Mouse (Mus musculus) mouse embryonic stem cell (cell line): ENCODE results near the gene Fam219a.

Experiments used
- in situ Hi-C, 2 experiments: fragments of 300-500 bp; cut with MboI; formaldehyde crosslinking; loops; 1 replicate in 1 of 2; 3 replicates in 1 of 2; pipeline ENCODE4 v1.14.3; 2019 to 2020; ENCODE audit warnings: low sequenced_read_pairs in 2 of 2, low pct_unique_long_range_greater_than_20kb in 1 of 2, mixed read lengths in 1 of 2; ENCODE audit not compliant: unreplicated experiment in 1 of 2

Fam219a gene

GRCm38 (mm10) chr4:41557092-41557491 lies 12.2 kb downstream of the Fam219a start:
- in situ Hi-C loops: no loop called here

GRCm38 (mm10) chr4:41556311-41556953 lies 12.9 kb downstream of the Fam219a start:
- in situ Hi-C loops: no loop called here

GRCm38 (mm10) chr4:41554994-41555663 lies 14.2 kb downstream of the Fam219a start:
- in situ Hi-C loops: no loop called here

- in situ Hi-C loops: no loop called here
These were observed 16.2 kb downstream of the Fam219a start for GRCm38 (mm10) chr4:41553116-41553515.

GRCm38 (mm10) chr4:41552529-41552928 lies 16.8 kb downstream of the Fam219a start:
- in situ Hi-C loops: no loop called here

- in situ Hi-C loops: no loop called here
These were observed 22.3 kb downstream of the Fam219a start for GRCm38 (mm10) chr4:41547086-41547485.

- in situ Hi-C loops: no loop called here
These were observed 23.4 kb downstream of the Fam219a start for GRCm38 (mm10) chr4:41545985-41546384.

GRCm38 (mm10) chr4:41542136-41542535 lies 27.2 kb downstream of the Fam219a start:
- in situ Hi-C loops: loop anchor here in 1 of 2 experiments (5.0 kb wide), 1 partner anchor 70 kb away; no protein-coding TSS in a partner anchor

GRCm38 (mm10) chr4:41534866-41535265 lies 34.5 kb downstream of the Fam219a start:
- in situ Hi-C loops: no loop called here

- in situ Hi-C loops: no loop called here
These were observed 36.9 kb downstream of the Fam219a start for GRCm38 (mm10) chr4:41532420-41532819.

- in situ Hi-C loops: no loop called here
These were observed 41.3 kb downstream of the Fam219a start for GRCm38 (mm10) chr4:41527996-41528395.

GRCm38 (mm10) chr4:41527076-41527475 lies 42.3 kb downstream of the Fam219a start:
- in situ Hi-C loops: no loop called here

GRCm38 (mm10) chr4:41526553-41526952 lies 42.8 kb downstream of the Fam219a start:
- in situ Hi-C loops: no loop called here

- in situ Hi-C loops: no loop called here
These were observed 44.5 kb downstream of the Fam219a start for GRCm38 (mm10) chr4:41524829-41525228.

- in situ Hi-C loops: no loop called here
These were observed 45.5 kb downstream of the Fam219a start for GRCm38 (mm10) chr4:41523839-41524238.

GRCm38 (mm10) chr4:41522788-41523187 lies 46.5 kb downstream of the Fam219a start:
- in situ Hi-C loops: no loop called here

GRCm38 (mm10) chr4:41522136-41522535 lies 47.2 kb downstream of the Fam219a start:
- in situ Hi-C loops: no loop called here

- in situ Hi-C loops: no loop called here
These were observed 48.7 kb downstream of the Fam219a start for GRCm38 (mm10) chr4:41520641-41521040.

- in situ Hi-C loops: no loop called here
These were observed 50.1 kb downstream of the Fam219a start for GRCm38 (mm10) chr4:41519195-41519594.

GRCm38 (mm10) chr4:41518349-41518748 lies 51.0 kb downstream of the Fam219a start:
- in situ Hi-C loops: no loop called here
